Mouse (Mus musculus) embryonic fibroblast, embryonic 13.5 days (primary cell): Measurements from ENCODE around the gene Pygb. TPM values are rescaled to one million over a fixed set of nuclear protein-coding genes. Genes with fewer than 3 reads are reported as not detected.

Experiments
- H3K27ac ChIP-seq: 2 replicates; pipeline ENCODE4 v1.5.1; 2012; ENCODE audit warnings: low read length, control low read depth, inconsistent platforms; ENCODE audit not compliant: insufficient read depth
- H3K4me1 ChIP-seq: 2 replicates; pipeline ENCODE4 v1.6.1; 2011; ENCODE audit warnings: low read length; ENCODE audit not compliant: control insufficient read depth, insufficient read depth
- H3K4me3 ChIP-seq: 2 replicates; pipeline ENCODE4 v1.5.1; 2011; ENCODE audit warnings: mild to moderate bottlenecking, control low read depth, low read length; ENCODE audit not compliant: insufficient read depth
- CTCF ChIP-seq: IDR thresholded peaks from 2 replicates; pipeline ENCODE4 v1.5.1; 2011; ENCODE audit warnings: mild to moderate bottlenecking, control low read depth, low read length, moderate library complexity, borderline replicate concordance; ENCODE audit not compliant: insufficient read depth
- POLR2A ChIP-seq: IDR thresholded peaks from 2 replicates; pipeline ENCODE4 v1.6.1; 2011; ENCODE audit warnings: low read depth, mild to moderate bottlenecking, control low read depth, low read length, moderate library complexity
- polyA plus RNA-seq: library from polyadenylated mRNA; stranded (reverse); fragments of >200 nt; gene quantifications from 2 replicates; pipeline ENCODE4 v1.2.4, GENCODE M21; 2011; ENCODE audit warnings: low read depth; ENCODE audit not compliant: missing spikeins, insufficient read length

Pygb gene
- polyA plus RNA-seq, 1 experiment = 91.7 TPM

DNA sequence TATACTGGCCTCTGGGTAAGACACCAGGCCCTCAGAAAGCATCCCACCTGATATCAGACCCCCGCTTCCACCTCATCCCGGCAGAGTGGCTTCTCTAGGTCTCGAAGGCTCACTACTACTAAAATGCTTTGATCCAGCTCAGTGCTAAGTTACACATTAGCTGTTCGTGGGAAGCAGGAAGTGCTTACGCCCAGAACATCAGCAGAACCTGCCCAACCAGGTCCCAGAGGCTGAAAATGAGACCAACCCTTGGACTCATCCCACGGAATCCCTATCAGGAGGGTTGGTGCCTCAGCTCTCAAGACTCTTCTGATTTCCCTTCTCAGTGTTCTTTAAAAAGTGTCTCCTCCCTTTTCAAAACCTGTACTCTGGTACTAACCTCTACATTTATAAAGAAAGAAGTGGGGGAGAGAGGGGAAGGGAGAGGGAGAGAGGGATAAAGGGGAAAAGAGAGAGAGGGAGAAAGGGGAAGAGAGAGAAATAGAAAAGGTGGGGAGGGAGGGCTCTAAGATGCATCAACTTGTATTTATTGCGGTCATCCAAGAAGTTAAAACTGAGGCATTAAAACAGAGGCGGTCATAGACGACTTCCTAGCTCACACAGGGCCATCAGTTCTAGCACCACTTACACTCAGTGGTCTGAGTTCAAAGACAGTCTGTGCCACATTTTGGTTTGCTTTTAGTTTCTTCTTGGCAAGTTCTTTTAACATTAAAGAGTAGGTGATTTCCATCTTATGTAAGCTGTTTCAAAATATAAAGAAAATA lies 72.4 kb downstream of the Pygb start:
- no peak overlapping the region for H3K27ac ChIP-seq
- peaks cover 2% of the 10 kb centered on the region; the same call in 1 of the 2 replicates for H3K4me1 ChIP-seq
- no peak for TF ChIP-seq CTCF
- H3K4me3 ChIP-seq = no peak overlapping the region

DNA sequence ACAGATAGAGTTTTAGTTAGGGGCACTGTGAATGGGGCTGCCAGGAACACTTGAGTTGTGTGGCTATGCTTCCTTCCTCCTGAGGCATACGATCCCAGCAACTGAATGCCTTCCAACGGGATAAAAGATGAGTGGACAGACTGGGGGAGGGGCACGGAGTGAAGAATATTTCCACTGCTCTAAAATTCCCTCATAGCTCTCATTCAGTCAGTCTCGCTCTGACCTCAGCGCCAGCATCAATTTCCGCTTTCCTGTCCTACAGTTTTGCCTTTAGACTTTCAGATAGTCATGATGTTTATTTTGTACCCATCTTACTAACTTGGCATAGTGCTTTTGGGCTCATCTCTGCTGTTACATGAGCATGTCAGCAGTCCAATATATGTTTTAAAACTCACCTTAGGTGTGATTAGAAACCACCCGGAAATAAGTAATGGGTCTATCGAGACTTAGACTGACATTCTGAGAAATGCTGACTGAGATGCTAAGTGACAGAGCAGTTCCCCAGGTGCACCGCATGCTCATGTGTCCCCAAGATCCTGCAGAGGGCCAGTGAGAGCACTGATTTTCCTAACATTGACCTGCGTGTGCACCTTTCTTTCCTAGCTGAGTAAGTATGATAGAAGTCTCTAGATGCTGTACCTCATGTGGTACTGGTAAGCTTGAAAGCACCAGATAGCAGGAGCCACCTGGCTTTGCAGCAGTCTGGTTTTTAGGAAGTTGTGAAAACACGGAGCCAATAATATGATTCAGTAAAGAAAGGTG lies 73.4 kb downstream of the Pygb start:
- no peak for TF ChIP-seq CTCF
- TF ChIP-seq POLR2A = no peak
- Histone ChIP-seq H3K27ac (no peak overlapping the region), H3K4me1 (no peaks in the 10 kb centered on the region), H3K4me3 (no peak overlapping the region)

- H3K4me1 ChIP-seq = no peaks in the 10 kb centered on the region
- no peak overlapping the region for H3K27ac ChIP-seq
- TF ChIP-seq POLR2A (no peak), CTCF (no peak)
These were observed 74.6 kb downstream of the Pygb start for GRCm38 (mm10) chr2:150861128-150861527.

DNA sequence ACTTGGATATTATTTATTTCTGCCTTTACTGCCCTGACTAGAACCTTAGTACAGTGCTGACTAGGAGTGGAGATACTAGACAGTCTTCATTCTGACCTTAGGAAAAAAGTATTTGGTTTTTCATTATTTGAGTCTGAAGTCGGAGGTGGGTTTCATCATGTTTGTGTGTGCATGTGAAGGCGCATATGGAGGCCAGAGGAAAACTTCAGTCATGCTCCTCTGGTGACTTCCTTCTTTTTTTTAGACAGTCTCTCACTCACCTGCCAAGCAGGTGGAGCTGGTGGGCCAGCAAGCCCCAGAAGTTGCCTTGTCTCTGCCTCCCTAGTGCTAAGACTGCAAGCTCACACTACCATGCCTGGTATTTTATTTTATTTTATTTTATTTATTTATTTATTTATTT lies 80.5 kb downstream of the Pygb start:
- no peak for TF ChIP-seq CTCF
- no peak for TF ChIP-seq POLR2A
- Histone ChIP-seq H3K27ac (no peak overlapping the region), H3K4me3 (no peak overlapping the region)

More at GRCm38 (mm10) chr2:150861128-150861527, 74.6 kb downstream of the Pygb start:
- no peak overlapping the region for H3K4me3 ChIP-seq

GRCm38 (mm10) chr2:150869446-150869845 lies 82.9 kb downstream of the Pygb start:
- H3K4me1 ChIP-seq = no peaks in the 10 kb centered on the region
- no peak for TF ChIP-seq POLR2A
- TF ChIP-seq CTCF = no peak
- H3K27ac ChIP-seq = no peak overlapping the region
- no peak overlapping the region for H3K4me3 ChIP-seq

More for the DNA sequence above, 80.5 kb downstream of the Pygb start:
- H3K4me1 ChIP-seq = no peaks in the 10 kb centered on the region

- Histone ChIP-seq H3K4me1 (no peaks in the 10 kb centered on the region), H3K27ac (no peak overlapping the region), H3K4me3 (no peak overlapping the region)
- no peak for TF ChIP-seq POLR2A
- no peak for TF ChIP-seq CTCF
These were observed 88.0 kb downstream of the Pygb start for GRCm38 (mm10) chr2:150874508-150874907.

GRCm38 (mm10) chr2:150875226-150875625 lies 88.7 kb downstream of the Pygb start:
- Histone ChIP-seq H3K4me3 (no peak overlapping the region), H3K4me1 (no peaks in the 10 kb centered on the region), H3K27ac (no peak overlapping the region)
- TF ChIP-seq POLR2A (no peak), CTCF (no peak)

DNA sequence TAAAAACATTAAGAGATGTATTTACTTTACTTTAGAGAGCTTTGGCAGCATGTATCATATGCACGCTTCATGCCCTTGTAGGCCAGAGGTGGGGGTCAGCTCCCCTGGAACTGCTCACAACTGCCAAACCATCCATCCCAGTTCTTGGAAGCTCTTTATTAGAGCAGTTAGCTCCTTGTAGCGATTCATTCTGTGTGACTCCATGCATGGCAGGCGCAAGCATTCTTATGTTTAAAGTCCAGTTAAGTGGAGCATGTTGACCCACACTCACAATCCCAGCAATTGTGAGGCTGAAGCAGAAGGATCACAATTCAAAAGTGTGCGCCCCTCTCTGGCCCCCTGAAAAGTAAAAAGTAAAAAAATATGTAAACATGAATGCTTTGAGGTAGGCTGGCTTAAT lies 91.0 kb downstream of the Pygb start:
- no peak overlapping the region for H3K4me3 ChIP-seq
- TF ChIP-seq CTCF (no peak), POLR2A (no peak)
- no peak overlapping the region for H3K27ac ChIP-seq
- no peaks in the 10 kb centered on the region for H3K4me1 ChIP-seq

Other genes starting within 250 kb of the Pygb start
- not detected in 2 replicates for gene Cst7, start 216.3 kb upstream of the Pygb start, polyA plus RNA-seq
- 15.2 and 19.4 TPM in 2 replicates for gene Apmap, start 178.2 kb upstream of the Pygb start, polyA plus RNA-seq
- gene Acss1, start 118.2 kb upstream of the Pygb start, polyA plus RNA-seq = 0.47 TPM in 1 of 2 replicates, not detected in the other
- not detected in 2 replicates for gene Vsx1, start 97.4 kb upstream of the Pygb start, polyA plus RNA-seq
- 9.7 and 10.1 TPM in 2 replicates for gene Entpd6, start 37.7 kb upstream of the Pygb start, polyA plus RNA-seq
- gene Abhd12, start 118.0 kb downstream of the Pygb start, polyA plus RNA-seq = 47.2 and 57.5 TPM in 2 replicates
- 10.7 and 19.7 TPM in 2 replicates for gene Gins1, start 118.7 kb downstream of the Pygb start, polyA plus RNA-seq